Mouse (Mus musculus) MEL (cell line): ENCODE measurements around the gene Zdhhc13. TPM values are rescaled to one million over a fixed set of nuclear protein-coding genes. Genes with fewer than 3 reads are reported as not detected.

Source experiments
- DNase-seq: peaks from one replicate; pipeline ENCODE4 v3.0.0; 2011; ENCODE audit warnings: low read depth, low spot score
- H3K27ac ChIP-seq: 2 replicates; pipeline ENCODE4 v1.5.1; 2012; ENCODE audit warnings: low read depth, mild to moderate bottlenecking, control low read depth, low read length, moderate library complexity; ENCODE audit not compliant: control insufficient read depth
- H3K27me3 ChIP-seq, 2 experiments: fragments of 150-350 bp in 1 of 2; sonication (generic) in 1 of 2; 2 replicates each; pipeline ENCODE4 v1.6.1; 2012; ENCODE audit warnings: low read length in 2 of 2, mild to moderate bottlenecking in 2 of 2, improper control_type of control experiment in 1 of 2, moderate library complexity in 1 of 2; ENCODE audit not compliant: insufficient read depth in 2 of 2, control insufficient read depth in 1 of 2
- H3K36me3 ChIP-seq, 2 experiments: 2 replicates each; pipeline ENCODE4 v1.6.1; 2012 to 2014; ENCODE audit warnings: low read length in 2 of 2, improper control_type of control experiment in 1 of 2, inconsistent platforms in 1 of 2, mild to moderate bottlenecking in 1 of 2; ENCODE audit not compliant: insufficient read depth in 2 of 2, control insufficient read depth in 1 of 2
- H3K4me1 ChIP-seq, 2 experiments: fragments of 150-350 bp in 1 of 2; sonication (generic) in 1 of 2; 2 replicates each; pipeline ENCODE4 v1.6.1; 2012; ENCODE audit warnings: low read length in 2 of 2, improper control_type of control experiment in 1 of 2, mild to moderate bottlenecking in 1 of 2; ENCODE audit not compliant: insufficient read depth in 2 of 2, control insufficient read depth in 1 of 2
- H3K4me3 ChIP-seq, 2 experiments: fragments of 150-350 bp in 1 of 2; sonication (generic) in 1 of 2; 2 replicates each; pipeline ENCODE4 v1.5.1; 2012; ENCODE audit warnings: low read depth in 2 of 2, low read length in 2 of 2, mild to moderate bottlenecking in 2 of 2, moderate library complexity in 2 of 2, control low read depth in 1 of 2, improper control_type of control experiment in 1 of 2; ENCODE audit not compliant: control insufficient read depth in 1 of 2, insufficient read depth in 1 of 2
- H3K79me2 ChIP-seq: 2 replicates; pipeline ENCODE4 v1.6.1; 2012; ENCODE audit warnings: mild to moderate bottlenecking, low read length, moderate library complexity; ENCODE audit not compliant: control insufficient read depth, poor library complexity, insufficient read depth
- H3K9ac ChIP-seq: 2 replicates; pipeline ENCODE4 v1.6.1; 2012; ENCODE audit warnings: low read depth, mild to moderate bottlenecking, control low read depth, low read length, moderate library complexity; ENCODE audit not compliant: control insufficient read depth, poor library complexity, severe bottlenecking
- H3K9me3 ChIP-seq: fragments of 150-350 bp; sonication (generic); replicated peaks from 2 replicates; pipeline ENCODE4 v1.6.1; 2012; ENCODE audit warnings: mild to moderate bottlenecking, low read length, improper control_type of control experiment, moderate library complexity; ENCODE audit not compliant: insufficient read depth
- CHD2 ChIP-seq: IDR thresholded peaks from 2 replicates; pipeline ENCODE4 v1.6.1; 2011; ENCODE audit warnings: low read length, improper control_type of control experiment
- ELF1 ChIP-seq: IDR thresholded peaks from 2 replicates; pipeline ENCODE4 v1.6.1; 2014; ENCODE audit warnings: low read depth, mild to moderate bottlenecking, inconsistent platforms, low read length, improper control_type of control experiment, moderate library complexity
- EP300 ChIP-seq, 2 experiments: IDR thresholded peaks; 2 replicates each; pipeline ENCODE4 v1.6.1; 2011; ENCODE audit warnings: improper control_type of control experiment in 2 of 2, low read length in 2 of 2, low read depth in 1 of 2, mild to moderate bottlenecking in 1 of 2
- ETS1 ChIP-seq: IDR thresholded peaks from 2 replicates; pipeline ENCODE4 v1.6.1; 2012; ENCODE audit warnings: low read depth, mild to moderate bottlenecking, inconsistent platforms, low read length, improper control_type of control experiment, moderate library complexity
- HCFC1 ChIP-seq: IDR thresholded peaks from 2 replicates; pipeline ENCODE4 v1.6.1; 2012; ENCODE audit warnings: low read depth, mild to moderate bottlenecking, inconsistent platforms, low read length, improper control_type of control experiment, moderate library complexity
- MAX ChIP-seq: IDR thresholded peaks from 2 replicates; pipeline ENCODE4 v1.6.1; 2011; ENCODE audit warnings: low read length, improper control_type of control experiment
- MAZ ChIP-seq: IDR thresholded peaks from 2 replicates; pipeline ENCODE4 v1.6.1; 2012; ENCODE audit warnings: low read depth, mild to moderate bottlenecking, inconsistent platforms, low read length, improper control_type of control experiment
- MXI1 ChIP-seq: IDR thresholded peaks from 2 replicates; pipeline ENCODE4 v1.6.1; 2011; ENCODE audit warnings: mild to moderate bottlenecking, low read depth, low read length, improper control_type of control experiment
- MYC ChIP-seq: IDR thresholded peaks from 2 replicates; pipeline ENCODE4 v1.6.1; 2011; ENCODE audit warnings: low read depth, mild to moderate bottlenecking, low read length, improper control_type of control experiment, moderate library complexity
- POLR2A ChIP-seq, 2 experiments: IDR thresholded peaks; 2 replicates each; pipeline ENCODE4 v1.6.1; 2011 to 2012; ENCODE audit warnings: low read length in 2 of 2, mild to moderate bottlenecking in 2 of 2, control low read depth in 1 of 2, improper control_type of control experiment in 1 of 2, low read depth in 1 of 2, moderate library complexity in 1 of 2; ENCODE audit not compliant: control insufficient read depth in 1 of 2, insufficient read depth in 1 of 2, poor library complexity in 1 of 2
- POLR2AphosphoS5 ChIP-seq: IDR thresholded peaks from 2 replicates; pipeline ENCODE4 v1.6.1; 2012; ENCODE audit warnings: low read depth, borderline replicate concordance, mild to moderate bottlenecking, inconsistent platforms, low read length, moderate library complexity, mixed read lengths
- RAD21 ChIP-seq: IDR thresholded peaks from 2 replicates; pipeline ENCODE4 v1.6.1; 2011; ENCODE audit warnings: mild to moderate bottlenecking, low read depth, low read length, improper control_type of control experiment
- RCOR1 ChIP-seq: IDR thresholded peaks from 2 replicates; pipeline ENCODE4 v1.6.1; 2012; ENCODE audit warnings: low read depth, mild to moderate bottlenecking, inconsistent platforms, low read length, improper control_type of control experiment
- SMC3 ChIP-seq: IDR thresholded peaks from 2 replicates; pipeline ENCODE4 v1.6.1; 2011; ENCODE audit warnings: low read depth, low read length, improper control_type of control experiment
- TAL1 ChIP-seq: IDR thresholded peaks from 2 replicates; pipeline ENCODE4 v1.6.1; 2012; ENCODE audit warnings: mild to moderate bottlenecking, inconsistent platforms, low read length, moderate library complexity, mixed read lengths
- TBP ChIP-seq: IDR thresholded peaks from 2 replicates; pipeline ENCODE4 v1.8.0; 2011; ENCODE audit warnings: low read depth, low read length, improper control_type of control experiment
- ZMIZ1 ChIP-seq: IDR thresholded peaks from 2 replicates; pipeline ENCODE4 v1.6.1; 2012; ENCODE audit warnings: low read depth, mild to moderate bottlenecking, inconsistent platforms, low read length, improper control_type of control experiment, moderate library complexity
- polyA plus RNA-seq, 2 experiments: library from polyadenylated mRNA; stranded (reverse) in 1 of 2; unstranded in 1 of 2; fragments of >175 nt in 1 of 2; fragments of >200 nt in 1 of 2; gene quantifications; 2 replicates each; pipeline versions ENCODE4 v1.2.1 to v1.2.4; 2012; ENCODE audit warnings: low replicate concordance in 2 of 2, low read depth in 1 of 2; ENCODE audit not compliant: insufficient read length in 2 of 2, insufficient read depth in 1 of 2, missing spikeins in 1 of 2
- total RNA-seq: library from RNA; depleted of rRNA; stranded (reverse); fragments of 300-350 nt; gene quantifications from 2 replicates; pipeline ENCODE4 v1.2.3, GENCODE M21; 2012

Gene Zdhhc13
- total and polyA plus RNA-seq, 3 experiments, result 32.8 to 46.1 TPM; not detected in 1

- H3K9ac ChIP-seq, result no peak overlapping the region
- no peak overlapping the region for H3K27ac ChIP-seq
- no peak overlapping the region for H3K4me3 ChIP-seq
- no peaks in the 10 kb centered on the region for H3K9me3 ChIP-seq
- H3K4me1 ChIP-seq, result peaks cover 0 to 5% of the 10 kb centered on the region in 2 experiments; a peak in 1 of 4 replicates
- TF ChIP-seq ETS1 (no peak), TBP (no peak), MAZ (no peak), RAD21 (no peak)
- H3K27me3 ChIP-seq, result peaks cover 0 to 1% of the 10 kb centered on the region in 2 experiments; a peak in 2 of 4 replicates
- DNase-seq, result no peak
- no peaks in the 10 kb centered on the region for H3K79me2 ChIP-seq
- no peaks in the 10 kb centered on the region for H3K36me3 ChIP-seq
These were observed 52.7 kb downstream of the Zdhhc13 start for GRCm38 (mm10) chr7:48841538-48841937.

DNA sequence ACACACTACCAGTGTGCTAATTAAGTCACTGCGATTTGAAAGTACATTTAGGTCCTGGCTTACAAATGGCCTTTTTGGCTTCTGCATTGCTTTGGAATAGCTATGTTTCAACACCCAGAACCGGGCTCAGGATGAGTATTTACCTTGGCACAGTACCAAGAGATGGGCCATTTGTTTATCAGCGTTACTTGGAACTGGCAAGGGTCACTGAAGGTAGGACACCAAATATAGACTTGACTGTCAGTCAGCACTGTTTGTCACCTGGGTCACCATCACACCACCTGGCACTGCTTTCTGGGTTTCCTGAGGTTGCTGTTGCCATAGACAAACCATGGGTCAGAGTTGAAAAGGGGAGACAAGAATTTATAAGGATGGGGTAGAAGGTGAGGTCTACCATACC, 53.5 kb downstream of the Zdhhc13 start:
- H3K9me3 ChIP-seq, result no peaks in the 10 kb centered on the region
- H3K4me3 ChIP-seq, result no peak overlapping the region
- H3K27me3 ChIP-seq, result peaks cover 0 to 1% of the 10 kb centered on the region in 2 experiments; a peak in 2 of 4 replicates
- H3K9ac ChIP-seq, result no peak overlapping the region
- no peak overlapping the region for H3K27ac ChIP-seq
- H3K4me1 ChIP-seq, result 0 out of 4 replicates have a peak, but pooled peaks cover 0 to 2% of the 10 kb centered on the region in 2 experiments
- H3K36me3 ChIP-seq, result no peaks in the 10 kb centered on the region
- TF ChIP-seq MXI1, result no peak
- TF ChIP-seq RCOR1, result no peak
- TF ChIP-seq SMC3, result no peak
- no peak for TF ChIP-seq POLR2AphosphoS5
- no peak for TF ChIP-seq MAZ
- no peak for TF ChIP-seq HCFC1
- TF ChIP-seq, all 39 proteins: peak for 0
- DNase-seq, result no peak
- H3K79me2 ChIP-seq, result no peaks in the 10 kb centered on the region

DNA sequence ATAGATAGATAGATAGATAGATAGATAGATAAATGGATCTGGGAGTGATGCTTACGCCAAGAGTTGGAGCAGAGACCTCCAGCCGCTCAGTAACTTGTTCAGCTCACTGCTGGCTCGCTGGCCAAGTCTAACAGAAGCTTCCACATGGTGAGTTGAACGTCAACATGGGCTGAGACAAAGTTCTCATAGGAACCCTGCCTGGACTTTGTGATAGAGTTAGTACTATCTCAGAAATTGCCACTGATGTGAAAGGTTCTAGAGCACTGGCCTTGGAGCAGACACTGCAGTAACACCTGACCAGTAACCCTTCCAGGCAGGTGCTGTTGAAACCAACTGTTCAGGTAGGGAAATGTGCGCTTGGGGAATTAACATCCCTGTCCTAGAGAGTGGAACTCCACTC, 54.7 kb downstream of the Zdhhc13 start:
- H3K27me3 ChIP-seq, result peaks cover 0 to 1% of the 10 kb centered on the region in 2 experiments; a peak in 2 of 4 replicates
- no peaks in the 10 kb centered on the region for H3K9me3 ChIP-seq
- TF ChIP-seq ETS1 (no peak), TAL1 (no peak), EP300 (IDR thresholded peaks at IDR 0.05; ENCODE audit: low read depth in 1 of 2, low read length in 2 of 2) (no peak), MAX (no peak), POLR2A (IDR thresholded peaks at IDR 0.05; ENCODE audit: control insufficient read depth in 1 of 2, insufficient read depth in 1 of 2, low read depth in 1 of 2, low read length in 2 of 2, poor library complexity in 1 of 2) (no peak), ELF1 (no peak), CHD2 (no peak), ZMIZ1 (no peak), MYC (no peak), RCOR1 (no peak), HCFC1 (no peak)
- no peak for DNase-seq
- H3K79me2 ChIP-seq, result no peaks in the 10 kb centered on the region
- H3K4me3 ChIP-seq, result no peak overlapping the region
- H3K27ac ChIP-seq, result no peak overlapping the region
- H3K36me3 ChIP-seq, result no peaks in the 10 kb centered on the region
- 0 out of 4 replicates have a peak, but pooled peaks cover 0 to 2% of the 10 kb centered on the region in 2 experiments for H3K4me1 ChIP-seq
- no peak overlapping the region for H3K9ac ChIP-seq
